Mouse (Mus musculus): ENCODE measurements around the gene Tfpt. TPM values are rescaled to one million over a fixed set of nuclear protein-coding genes. Genes with fewer than 3 reads are reported as not detected.

The Tfpt gene
- polyA plus RNA-seq (2011; ENCODE audit: insufficient read depth, insufficient read length, low replicate concordance, missing spikeins), result 12.2 and 42.0 TPM in 2 replicates

GRCm38 (mm10) chr7:3629543-3630477, at the start of gene Tfpt, which contains the start of gene Prpf31:
Gene Tfpt, minus strand, starts transcription at chr7:3629929.
Gene Prpf31, plus strand, starts transcription at chr7:3629985.
- Histone ChIP-seq H3K4me1 (ENCODE audit: control insufficient read depth, insufficient read depth, low read length) (peaks cover 2% of the 10 kb centered on the region), H3K4me3 (replicated peaks; ENCODE audit: control insufficient read depth, low read depth, low read length) (peak within 1 kb of the TSS; percentile 86), H3K27ac (ENCODE audit: control insufficient read depth, insufficient read depth, low read depth, low read length, poor library complexity) (peak within 1 kb of the TSS; percentile 76)
- WGBS, result under 1% methylated on average over 47 of the region's 47 CpGs
- 0 out of 2 replicates have a peak, but pooled peaks have one; percentile 39 for TF ChIP-seq POLR2A (IDR thresholded peaks at IDR 0.05; ENCODE audit: borderline replicate concordance, control insufficient read depth, low read depth, low read length)
- TF ChIP-seq CTCF (IDR thresholded peaks at IDR 0.05; ENCODE audit: control insufficient read depth, insufficient read depth, low read length), result no peak

GRCm38 (mm10) chr7:3677342-3677741, 47.6 kb upstream of the Tfpt start, which contains the start of gene Tmc4:
Gene Tmc4, minus strand, starts transcription at chr7:3677553.
- no peaks in the 10 kb centered on the region; the same call in 1 of the 2 replicates for H3K4me1 ChIP-seq (ENCODE audit: control insufficient read depth, insufficient read depth, low read length)
- 80% methylated on average over 9 of the region's 9 CpGs for WGBS
- no peak for TF ChIP-seq POLR2A (IDR thresholded peaks at IDR 0.05; ENCODE audit: borderline replicate concordance, control insufficient read depth, low read depth, low read length)
- TF ChIP-seq CTCF (IDR thresholded peaks at IDR 0.05; ENCODE audit: control insufficient read depth, insufficient read depth, low read length), result no peak
- no peak within 1 kb of the TSS for H3K27ac ChIP-seq (ENCODE audit: control insufficient read depth, insufficient read depth, low read depth, low read length, poor library complexity)
- H3K4me3 ChIP-seq (replicated peaks; ENCODE audit: control insufficient read depth, low read depth, low read length), result no peak within 1 kb of the TSS

GRCm38 (mm10) chr7:3676371-3676770, 46.6 kb upstream of the Tfpt start:
- no peak for TF ChIP-seq POLR2A (IDR thresholded peaks at IDR 0.05; ENCODE audit: borderline replicate concordance, control insufficient read depth, low read depth, low read length)
- no peak for TF ChIP-seq CTCF (IDR thresholded peaks at IDR 0.05; ENCODE audit: control insufficient read depth, insufficient read depth, low read length)
- Histone ChIP-seq H3K27ac (ENCODE audit: control insufficient read depth, insufficient read depth, low read depth, low read length, poor library complexity) (no peak overlapping the region), H3K4me3 (replicated peaks; ENCODE audit: control insufficient read depth, low read depth, low read length) (no peak overlapping the region), H3K4me1 (ENCODE audit: control insufficient read depth, insufficient read depth, low read length) (no peaks in the 10 kb centered on the region; the same call in 1 of the 2 replicates)
- WGBS, result 87% methylated on average over 12 of the region's 12 CpGs

- TF ChIP-seq CTCF (IDR thresholded peaks at IDR 0.05; ENCODE audit: control insufficient read depth, insufficient read depth, low read length), result no peak
- TF ChIP-seq POLR2A (IDR thresholded peaks at IDR 0.05; ENCODE audit: borderline replicate concordance, control insufficient read depth, low read depth, low read length), result no peak
- WGBS, result 67% methylated on average over 3 of the region's 3 CpGs
- no peak overlapping the region for H3K4me3 ChIP-seq (replicated peaks; ENCODE audit: control insufficient read depth, low read depth, low read length)
- no peaks in the 10 kb centered on the region; the same call in 1 of the 2 replicates for H3K4me1 ChIP-seq (ENCODE audit: control insufficient read depth, insufficient read depth, low read length)
- no peak overlapping the region for H3K27ac ChIP-seq (ENCODE audit: control insufficient read depth, insufficient read depth, low read depth, low read length, poor library complexity)
These were observed 45.5 kb upstream of the Tfpt start for GRCm38 (mm10) chr7:3675228-3675548.

GRCm38 (mm10) chr7:3674507-3675227, 44.9 kb upstream of the Tfpt start:
- WGBS, result 60% methylated on average over 10 of the region's 10 CpGs
- H3K4me1 ChIP-seq (ENCODE audit: control insufficient read depth, insufficient read depth, low read length), result no peaks in the 10 kb centered on the region; the same call in 1 of the 2 replicates

GRCm38 (mm10) chr7:3666921-3667391, 37.2 kb upstream of the Tfpt start:
- Histone ChIP-seq H3K4me1 (ENCODE audit: control insufficient read depth, insufficient read depth, low read length) (peaks cover 3% of the 10 kb centered on the region; the same call in 1 of the 2 replicates), H3K27ac (ENCODE audit: control insufficient read depth, insufficient read depth, low read depth, low read length, poor library complexity) (no peak overlapping the region), H3K4me3 (replicated peaks; ENCODE audit: control insufficient read depth, low read depth, low read length) (no peak overlapping the region)
- TF ChIP-seq POLR2A (IDR thresholded peaks at IDR 0.05; ENCODE audit: borderline replicate concordance, control insufficient read depth, low read depth, low read length), result no peak
- no peak for TF ChIP-seq CTCF (IDR thresholded peaks at IDR 0.05; ENCODE audit: control insufficient read depth, insufficient read depth, low read length)
- WGBS, result 36% methylated on average over 14 of the region's 14 CpGs

More at GRCm38 (mm10) chr7:3674507-3675227, 44.9 kb upstream of the Tfpt start:
- Histone ChIP-seq H3K4me3 (replicated peaks; ENCODE audit: control insufficient read depth, low read depth, low read length) (no peak overlapping the region), H3K27ac (ENCODE audit: control insufficient read depth, insufficient read depth, low read depth, low read length, poor library complexity) (no peak overlapping the region)
- TF ChIP-seq CTCF (IDR thresholded peaks at IDR 0.05; ENCODE audit: control insufficient read depth, insufficient read depth, low read length), result peak; percentile 98
- no peak for TF ChIP-seq POLR2A (IDR thresholded peaks at IDR 0.05; ENCODE audit: borderline replicate concordance, control insufficient read depth, low read depth, low read length)

- H3K4me3 ChIP-seq (replicated peaks; ENCODE audit: control insufficient read depth, low read depth, low read length), result peak within 1 kb of the TSS; percentile 86
- 2% methylated on average over 45 of the region's 45 CpGs for WGBS
- no peak for TF ChIP-seq CTCF (IDR thresholded peaks at IDR 0.05; ENCODE audit: control insufficient read depth, insufficient read depth, low read length)
- peak; percentile 84 for TF ChIP-seq POLR2A (IDR thresholded peaks at IDR 0.05; ENCODE audit: borderline replicate concordance, control insufficient read depth, low read depth, low read length)
These were observed 35.7 kb upstream of the Tfpt start, which contains the start of gene Leng1 for GRCm38 (mm10) chr7:3665215-3666114. Gene Leng1, minus strand, starts transcription at chr7:3665840.

More at GRCm38 (mm10) chr7:3665215-3666114, 35.7 kb upstream of the Tfpt start, which contains the start of gene Leng1:
- peaks cover 3% of the 10 kb centered on the region; the same call in 1 of the 2 replicates for H3K4me1 ChIP-seq (ENCODE audit: control insufficient read depth, insufficient read depth, low read length)
- peak within 1 kb of the TSS; percentile 80 for H3K27ac ChIP-seq (ENCODE audit: control insufficient read depth, insufficient read depth, low read depth, low read length, poor library complexity)
